Mouse (Mus musculus) erythroid progenitor cell, adult 5-6 weeks (primary cell): ENCODE measurements around the gene Gnaz. TPM values are rescaled to one million over a fixed set of nuclear protein-coding genes. Genes with fewer than 3 reads are reported as not detected.

Experiments
- ATAC-seq: replicated peaks from 2 replicates; pipeline ENCODE4 v1.8.0; 2016; ENCODE audit warnings: moderate number of reproducible peaks, mild to moderate bottlenecking, moderate TSS enrichment, inconsistent platforms; ENCODE audit not compliant: poor library complexity, low FRiP score, severe bottlenecking
- total RNA-seq, 2 experiments: library from RNA; stranded (forward) in 1 of 2; stranded (reverse) in 1 of 2; fragments of 150-400 nt in 1 of 2; fragments of 186-747, 209-891 nt in 1 of 2; gene quantifications; 2 replicates each; pipeline versions ENCODE4 v1.2.3 to v1.2.4; 2015 to 2017; ENCODE audit warnings: low replicate concordance in 2 of 2

Gene Gnaz
- not detected in 2 replicates for total RNA-seq (2015; ENCODE audit: low replicate concordance)
- total RNA-seq (2017; ENCODE audit: low replicate concordance), result 0.38 TPM in 1 of 2 replicates, not detected in the other

- no peak for ATAC-seq
Measured at GRCm38 (mm10) chr10:74966850-74967451, at the start of gene Gnaz. Gene Gnaz, plus strand, starts transcription at chr10:74967177.

- no peak for ATAC-seq
Measured at GRCm38 (mm10) chr10:74919277-74919676, 47.7 kb upstream of the Gnaz start.

- no peak for ATAC-seq
Measured at GRCm38 (mm10) chr10:74920853-74921567, 46.0 kb upstream of the Gnaz start.

GRCm38 (mm10) chr10:74921614-74922013 is 45.4 kb upstream of the Gnaz start:
- ATAC-seq, result no peak

- ATAC-seq, result 0 out of 2 replicates have a peak, but pooled peaks have one; percentile 15
Measured at GRCm38 (mm10) chr10:74922763-74923162, 44.2 kb upstream of the Gnaz start.

GRCm38 (mm10) chr10:74924274-74924673 is 42.7 kb upstream of the Gnaz start:
- ATAC-seq, result no peak

- ATAC-seq, result no peak
Measured at GRCm38 (mm10) chr10:74925324-74925723, 41.7 kb upstream of the Gnaz start.

GRCm38 (mm10) chr10:74928276-74928675 is 38.7 kb upstream of the Gnaz start:
- ATAC-seq, result no peak

- no peak for ATAC-seq
Measured at GRCm38 (mm10) chr10:74929578-74929977, 37.4 kb upstream of the Gnaz start.

- no peak for ATAC-seq
Measured at GRCm38 (mm10) chr10:74930541-74930940, 36.4 kb upstream of the Gnaz start.

GRCm38 (mm10) chr10:74931631-74932030 is 35.3 kb upstream of the Gnaz start:
- ATAC-seq, result no peak

GRCm38 (mm10) chr10:74932487-74932886 is 34.5 kb upstream of the Gnaz start:
- ATAC-seq, result no peak

GRCm38 (mm10) chr10:74933548-74934190 is 33.3 kb upstream of the Gnaz start:
- no peak for ATAC-seq

GRCm38 (mm10) chr10:74934521-74934920 is 32.5 kb upstream of the Gnaz start:
- ATAC-seq, result no peak

GRCm38 (mm10) chr10:74935016-74935415 is 32.0 kb upstream of the Gnaz start:
- ATAC-seq, result no peak

- ATAC-seq, result no peak
Measured at GRCm38 (mm10) chr10:74937003-74937790, 29.8 kb upstream of the Gnaz start.

- no peak for ATAC-seq
Measured at GRCm38 (mm10) chr10:74938410-74938809, 28.6 kb upstream of the Gnaz start.

- ATAC-seq, result no peak
Measured at GRCm38 (mm10) chr10:74939300-74939699, 27.7 kb upstream of the Gnaz start.

- ATAC-seq, result no peak
Measured at GRCm38 (mm10) chr10:74940795-74941194, 26.2 kb upstream of the Gnaz start.

GRCm38 (mm10) chr10:74952830-74953443 is 14.0 kb upstream of the Gnaz start:
- no peak for ATAC-seq
